Mouse (Mus musculus) heart, adult 2 months (tissue): ENCODE measurements around the gene Rps27rt. TPM values are rescaled to one million over a fixed set of nuclear protein-coding genes. Genes with fewer than 3 reads are reported as not detected.
A peak's percentile ranks its signal among the peaks of the same experiment; 100 is the strongest.

Source experiments
- DNase-seq, 2 experiments: peaks; one replicate each; pipeline ENCODE4 v3.0.0; 2021
- H3K27ac ChIP-seq: fragments of 200-600 bp; 2 replicates; pipeline ENCODE4 v1.8.1; 2022
- H3K27me3 ChIP-seq: fragments of 200-500 bp; 2 replicates; pipeline ENCODE4 v1.6.1; 2012; ENCODE audit warnings: mild to moderate bottlenecking, low read length, inconsistent platforms, mixed read lengths; ENCODE audit not compliant: control insufficient read depth, insufficient read depth
- H3K36me3 ChIP-seq: fragments of 200-500 bp; 2 replicates; pipeline ENCODE4 v1.6.1; 2012; ENCODE audit warnings: low read length, inconsistent platforms; ENCODE audit not compliant: control insufficient read depth, insufficient read depth
- H3K4me1 ChIP-seq: fragments of 200-500 bp; 2 replicates; pipeline ENCODE4 v1.6.1; 2011; ENCODE audit warnings: low read length; ENCODE audit not compliant: control insufficient read depth, insufficient read depth
- H3K4me3 ChIP-seq: fragments of 200-600 bp; 2 replicates; pipeline ENCODE4 v1.8.1; 2022
- H3K79me2 ChIP-seq: fragments of 200-500 bp; replicated peaks from 2 replicates; pipeline ENCODE4 v1.6.1; 2012; ENCODE audit warnings: mild to moderate bottlenecking, inconsistent platforms, low read length, moderate library complexity, mixed read lengths; ENCODE audit not compliant: control insufficient read depth, insufficient read depth
- H3K9ac ChIP-seq: fragments of 200-500 bp; 2 replicates; pipeline ENCODE4 v1.6.1; 2012; ENCODE audit warnings: low read depth, mild to moderate bottlenecking, control low read depth, inconsistent platforms, low read length, mixed read lengths
- CTCF ChIP-seq: fragments of 200-600 bp; IDR thresholded peaks from 2 replicates; pipeline ENCODE4 v1.8.1; 2022; ENCODE audit warnings: antibody characterized with exemption, mild to moderate bottlenecking, moderate library complexity
- EP300 ChIP-seq: fragments of 200-500 bp; IDR thresholded peaks from 2 replicates; pipeline ENCODE4 v1.6.1; 2011; ENCODE audit warnings: low read depth, low read length, control low read depth; ENCODE audit not compliant: insufficient read depth
- POLR2A ChIP-seq: fragments of 200-500 bp; IDR thresholded peaks from 2 replicates; pipeline ENCODE4 v1.6.1; 2011; ENCODE audit warnings: mild to moderate bottlenecking, low read depth, low read length, control low read depth; ENCODE audit not compliant: insufficient read depth
- whole genome bisulfite sequencing: fragments of 180-500 bp; shearing (Covaris S2); methylation state at CpG from one replicate; pipeline ENCODE4 v1.1.7; 2018; 5-methylcytosine and 5-hydroxymethylcytosine counted together
- intact Hi-C: fragments of 180-260 bp; cut with DNase I; formaldehyde crosslinking; loops from one replicate; pipeline ENCODE4 v1.15.1; 2025
- polyA plus RNA-seq: library from polyadenylated mRNA; depleted of rRNA; stranded (reverse); fragments of >200 nt; gene quantifications from 2 replicates; pipeline ENCODE4 v1.2.3, GENCODE M21; 2012
- total RNA-seq, 2 experiments: library from RNA; stranded (reverse); gene quantifications; 2 replicates each; pipeline ENCODE4 v1.2.3; 2021

The Rps27rt gene
- total and polyA plus RNA-seq, 3 experiments, result 14.3 to 32.5 (median 23.0) TPM

GRCm38 (mm10) chr9:114988610-114989327, 6.2 kb upstream of the Rps27rt start:
- WGBS, result 76% methylated on average over 6 of the region's 6 CpGs
- H3K27me3 ChIP-seq, result no peaks in the 10 kb centered on the region
- intact Hi-C loops, result no loop called here
- DNase-seq, result no peak
- no peak overlapping the region for H3K4me3 ChIP-seq
- no peaks in the 10 kb centered on the region for H3K4me1 ChIP-seq
- TF ChIP-seq EP300, result no peak
- TF ChIP-seq POLR2A, result no peak
- no peak for TF ChIP-seq CTCF
- H3K36me3 ChIP-seq, result no peaks in the 10 kb centered on the region
- H3K9ac ChIP-seq, result no peak overlapping the region
- no peak overlapping the region for H3K27ac ChIP-seq
- H3K79me2 ChIP-seq, result no peaks in the 10 kb centered on the region

DNA sequence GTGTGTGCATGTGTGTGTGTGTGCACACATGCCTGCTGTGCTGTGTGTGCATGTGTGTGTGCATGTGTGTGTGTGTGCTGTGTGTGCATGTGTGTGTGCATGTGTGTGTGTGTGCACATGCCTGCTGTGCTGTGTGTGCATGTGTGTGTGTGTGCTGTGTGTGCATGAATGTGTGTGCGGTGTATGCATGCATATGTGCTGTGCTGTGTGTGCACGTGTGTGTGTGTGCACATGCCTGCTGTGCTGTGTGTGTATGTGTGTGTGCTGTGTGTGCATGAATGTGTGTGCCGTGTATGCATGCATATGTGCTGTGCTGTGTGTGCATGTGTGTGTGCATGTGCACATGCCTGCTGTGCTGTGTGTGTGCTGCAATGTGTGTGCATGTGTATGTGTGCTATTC, 5.5 kb upstream of the Rps27rt start:
- no peak overlapping the region for H3K9ac ChIP-seq
- no peaks in the 10 kb centered on the region for H3K4me1 ChIP-seq
- H3K36me3 ChIP-seq, result no peaks in the 10 kb centered on the region
- TF ChIP-seq POLR2A, result no peak
- no peak for TF ChIP-seq EP300
- TF ChIP-seq CTCF, result no peak
- no peak overlapping the region for H3K27ac ChIP-seq
- intact Hi-C loops, result no loop called here
- no peaks in the 10 kb centered on the region for H3K79me2 ChIP-seq
- H3K27me3 ChIP-seq, result no peaks in the 10 kb centered on the region
- no peak for DNase-seq
- no peak overlapping the region for H3K4me3 ChIP-seq
- WGBS, result 96% methylated on average over 3 of the region's 3 CpGs

DNA sequence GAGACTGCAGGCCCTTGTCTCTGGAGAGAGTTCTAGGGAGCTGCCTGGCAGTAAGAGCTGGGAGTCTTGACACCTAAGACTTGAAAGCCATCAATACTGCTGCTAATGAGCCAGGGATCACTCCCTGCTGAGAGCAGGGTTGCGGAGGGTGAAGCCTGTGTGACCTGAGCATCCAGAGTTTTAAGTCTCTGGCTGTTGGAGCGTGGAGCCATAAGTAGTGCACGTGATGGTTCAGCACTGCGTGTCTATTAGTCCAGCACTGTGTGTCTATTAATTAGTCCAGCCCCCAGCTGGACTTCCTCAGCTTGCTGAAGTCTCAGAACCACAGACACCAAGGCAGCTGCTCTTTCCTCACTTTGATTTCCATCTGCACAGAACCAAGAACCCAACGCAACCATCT, 3.8 kb upstream of the Rps27rt start:
- Histone ChIP-seq H3K4me1 (no peaks in the 10 kb centered on the region), H3K27me3 (no peaks in the 10 kb centered on the region), H3K9ac (no peak overlapping the region), H3K79me2 (no peaks in the 10 kb centered on the region), H3K36me3 (no peaks in the 10 kb centered on the region), H3K4me3 (no peak overlapping the region), H3K27ac (no peak overlapping the region)
- intact Hi-C loops, result no loop called here
- no peak for TF ChIP-seq EP300
- TF ChIP-seq CTCF, result no peak
- TF ChIP-seq POLR2A, result no peak
- 96% methylated on average over 5 of the region's 5 CpGs for WGBS
- DNase-seq, result no peak

DNA sequence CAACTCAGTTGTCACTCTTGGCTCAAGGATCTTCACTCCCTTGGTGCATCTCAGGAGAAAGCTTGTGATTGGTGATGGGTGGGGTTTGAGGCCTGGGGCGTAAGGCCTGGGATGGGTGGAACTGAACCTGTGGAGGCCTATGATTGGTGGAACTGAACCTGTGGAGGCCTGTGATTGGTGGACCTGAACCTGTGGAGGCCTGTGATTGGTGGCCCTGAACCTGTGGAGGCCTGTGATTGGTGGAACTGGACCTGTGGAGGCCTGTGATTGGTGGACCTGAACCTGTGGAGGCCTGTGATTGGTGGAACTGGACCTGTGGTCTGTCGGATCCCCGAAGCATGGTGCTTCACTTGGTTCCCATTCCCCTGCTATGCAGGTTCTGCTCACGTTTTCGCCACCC, 3.2 kb upstream of the Rps27rt start:
- no peak for DNase-seq
- Histone ChIP-seq H3K9ac (no peak overlapping the region), H3K4me1 (no peaks in the 10 kb centered on the region), H3K36me3 (no peaks in the 10 kb centered on the region), H3K79me2 (no peaks in the 10 kb centered on the region), H3K27me3 (no peaks in the 10 kb centered on the region), H3K4me3 (no peak overlapping the region), H3K27ac (no peak overlapping the region)
- intact Hi-C loops, result no loop called here
- 89% methylated on average over 5 of the region's 5 CpGs for WGBS
- TF ChIP-seq EP300 (no peak), POLR2A (no peak), CTCF (no peak)

DNA sequence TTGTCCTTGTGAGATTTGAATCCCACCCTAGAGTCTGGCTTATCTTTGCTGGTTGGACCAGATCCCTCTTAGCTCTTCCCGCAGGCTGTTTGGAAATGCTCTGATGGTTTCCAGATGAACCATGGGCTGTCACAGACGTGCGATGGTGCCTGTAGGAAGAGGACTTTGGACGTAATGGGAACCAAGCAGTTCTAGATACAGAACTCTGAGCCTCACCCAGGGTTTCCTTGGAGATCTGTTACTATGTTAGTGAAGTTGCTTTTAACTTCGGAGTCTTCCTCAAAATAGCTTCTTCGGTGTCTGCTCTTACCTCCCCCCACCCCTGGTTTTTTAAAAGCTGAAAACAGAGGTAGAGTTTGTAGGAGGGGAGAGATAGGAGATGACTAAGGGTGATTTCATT, 2.6 kb downstream of the Rps27rt start:
- TF ChIP-seq EP300 (no peak), POLR2A (no peak), CTCF (no peak)
- H3K4me3 ChIP-seq, result no peak overlapping the region
- no peaks in the 10 kb centered on the region for H3K27me3 ChIP-seq
- H3K4me1 ChIP-seq, result peaks cover 3% of the 10 kb centered on the region
- no peak overlapping the region for H3K27ac ChIP-seq
- 60% methylated on average over 6 of the region's 6 CpGs for WGBS
- intact Hi-C loops, result no loop called here
- no peak overlapping the region for H3K9ac ChIP-seq
- H3K36me3 ChIP-seq, result no peaks in the 10 kb centered on the region
- no peaks in the 10 kb centered on the region for H3K79me2 ChIP-seq
- DNase-seq, result no peak

GRCm38 (mm10) chr9:114978281-114979111, 4.0 kb downstream of the Rps27rt start, which contains the start of gene Osbpl10:
Gene Osbpl10, plus strand, starts transcription at chr9:114978569.
- WGBS, result under 1% methylated on average over 70 of the region's 86 CpGs
- intact Hi-C loops, result loop anchor here (1.0 kb wide), 1 partner anchor 45 kb away; the partner anchor contains the start of gene Gpd1l
- TF ChIP-seq CTCF, result peak; percentile 46
- no peak for TF ChIP-seq EP300

More at GRCm38 (mm10) chr9:114978281-114979111, 4.0 kb downstream of the Rps27rt start, which contains the start of gene Osbpl10:
- Histone ChIP-seq H3K79me2 (no peaks in the 10 kb centered on the region), H3K27ac (peak within 1 kb of the TSS; percentile 80), H3K27me3 (no peaks in the 10 kb centered on the region), H3K4me3 (peak within 1 kb of the TSS; percentile 78), H3K36me3 (no peaks in the 10 kb centered on the region), H3K4me1 (peaks cover 3% of the 10 kb centered on the region), H3K9ac (peak within 1 kb of the TSS; percentile 88)
- peak; percentile 88 to 90 for DNase-seq
